In genomic region chr4:44241638-44242037, GRCm38 (mm10) we compare ENCODE assay signal across 13 mouse cellular contexts.
"Had no signal": no experiment of that assay in that cellular context is flagged by ENCODE, and none has a peak within 500 bp of the region (broad histone marks: within the 10 kb centered on the region; RNA-seq: fewer than 3 reads in every experiment).

No protein-coding gene starts in this region.

- H3K36me3 ChIP-seq: liver, embryonic 13.5 days; lung, embryonic 15.5 days; midbrain, embryonic 12.5 days had no signal

- H3K27ac ChIP-seq: layer of hippocampus, adult 2 months; liver, embryonic 13.5 days; lung, embryonic 15.5 days; macrophage; midbrain, embryonic 12.5 days had no signal

- H3K27me3 ChIP-seq: liver, embryonic 13.5 days; lung, embryonic 15.5 days; midbrain, embryonic 12.5 days had no signal

- H3K4me1 ChIP-seq: liver, embryonic 13.5 days; lung, embryonic 15.5 days; midbrain, embryonic 12.5 days had no signal

- ATAC-seq: liver, postnatal 0 days had no signal

- H3K9ac ChIP-seq: liver, embryonic 13.5 days; liver, postnatal 0 days; lung, embryonic 15.5 days; midbrain, embryonic 12.5 days had no signal

- H3K9me3 ChIP-seq: liver, embryonic 13.5 days; lung, embryonic 15.5 days; midbrain, embryonic 12.5 days had no signal

- DNase-seq: kidney, postnatal 10 days; kidney, postnatal 4 days; liver; liver, embryonic 13.5 days; liver, postnatal 0 days; lung, postnatal 14 days; right cerebral cortex, adult 18-20 months; right cerebral cortex, postnatal 25 days; thymus, postnatal 4 days had no signal

- H3K4me3 ChIP-seq: layer of hippocampus, adult 2 months; liver, embryonic 13.5 days; lung, embryonic 15.5 days; midbrain, embryonic 12.5 days had no signal

- H3K4me2 ChIP-seq: liver, embryonic 13.5 days; lung, embryonic 15.5 days; midbrain, embryonic 12.5 days had no signal
